Mouse (Mus musculus) olfactory bulb, adult 2 months (tissue): ENCODE measurements at regions not wholly inside any gene's neighbourhood (a gene's known extent, or its start where the extent isn't known, plus 50 kb on each side); places are given as distances from the start of the nearest gene placed in this dataset.

Source experiments
- CTCF ChIP-seq: fragments of 200-500 bp; IDR thresholded peaks from 2 replicates; pipeline ENCODE4 v1.5.1; 2012; ENCODE audit warnings: low read depth, mild to moderate bottlenecking, low read length, moderate library complexity; ENCODE audit not compliant: insufficient read depth
- POLR2A ChIP-seq: fragments of 200-500 bp; IDR thresholded peaks from 2 replicates; pipeline ENCODE4 v1.6.1; 2012; ENCODE audit warnings: mild to moderate bottlenecking, low read depth, low read length, moderate library complexity; ENCODE audit not compliant: insufficient read depth

GRCm38 (mm10) chr5:40986562-40986961, 721.4 kb downstream of the Rab28 start:
- TF ChIP-seq CTCF (no peak), POLR2A (no peak)
